Mouse (Mus musculus) limb, embryonic 12.5 days (tissue): Measurements from ENCODE around the gene Defa35. TPM values are rescaled to one million over a fixed set of nuclear protein-coding genes. Genes with fewer than 3 reads are reported as not detected.
"Not testable (repeated sequence)": the region's sequence is repeated elsewhere in the genome, so short reads cannot be mapped to it uniquely, and the experiment has no call there.

ENCODE experiments used
- ATAC-seq: fragments of 200-750 bp; cut with Nextera tagmentation; 2 replicates; pipeline ENCODE4 v1.8.0; 2017; ENCODE audit warnings: low read depth, moderate TSS enrichment; ENCODE audit not compliant: insufficient number of reproducible peaks, insufficient read depth, low FRiP score, low TSS enrichment
- H3K27ac ChIP-seq: fragments of 300-500 bp; sonication (generic); 2 replicates; pipeline ENCODE4 v1.5.1; 2016; ENCODE audit warnings: mild to moderate bottlenecking, moderate library complexity
- H3K27me3 ChIP-seq: fragments of 300-500 bp; sonication (generic); 2 replicates; pipeline ENCODE4 v1.6.1; 2016; ENCODE audit warnings: mild to moderate bottlenecking, moderate library complexity
- H3K36me3 ChIP-seq: fragments of 300-500 bp; sonication (generic); 2 replicates; pipeline ENCODE4 v1.6.1; 2016; ENCODE audit warnings: mild to moderate bottlenecking, moderate library complexity
- H3K4me1 ChIP-seq: fragments of 300-500 bp; sonication (generic); replicated peaks from 2 replicates; pipeline ENCODE4 v1.6.1; 2016
- H3K4me2 ChIP-seq: fragments of 300-500 bp; sonication (generic); 2 replicates; pipeline ENCODE4 v1.6.1; 2016; ENCODE audit warnings: mild to moderate bottlenecking, moderate library complexity
- H3K4me3 ChIP-seq: fragments of 300-500 bp; sonication (generic); replicated peaks from 2 replicates; pipeline ENCODE4 v1.5.1; 2016; ENCODE audit warnings: mild to moderate bottlenecking
- H3K9ac ChIP-seq: fragments of 300-500 bp; sonication (generic); replicated peaks from 2 replicates; pipeline ENCODE4 v1.6.1; 2016; ENCODE audit warnings: mild to moderate bottlenecking, moderate library complexity
- H3K9me3 ChIP-seq: fragments of 300-500 bp; sonication (generic); 2 replicates; pipeline ENCODE4 v1.6.1; 2016; ENCODE audit warnings: mild to moderate bottlenecking, moderate library complexity
- WGBS: fragments of 180-500 bp; shearing (Covaris S2); methylation state at CpG from one replicate; pipeline ENCODE4 v1.1.7; 2016; 5-methylcytosine and 5-hydroxymethylcytosine counted together
- polyA plus RNA-seq: library from polyadenylated mRNA; unstranded; fragments of >200 nt; fragmentation: Nextera tagmentation; extraction: Ambion mirVana; gene quantifications from 2 replicates; pipeline ENCODE4 v1.2.1, GENCODE M21; 2016

Defa35 gene
- polyA plus RNA-seq: not detected in 2 replicates

GRCm38 (mm10) chr8:21064738-21065137, at the start of gene Defa35:
TSS of gene Defa35 (plus strand) at chr8:21065038.
- not testable (repeated sequence) for H3K27ac ChIP-seq, H3K36me3 ChIP-seq, H3K27me3 ChIP-seq, H3K4me3 ChIP-seq, H3K9me3 ChIP-seq, H3K4me2 ChIP-seq, ATAC-seq, H3K9ac ChIP-seq, H3K4me1 ChIP-seq
- 93% methylated on average over 1 of the region's 1 CpGs for WGBS

GRCm38 (mm10) chr8:21025245-21025644, 39.6 kb upstream of the Defa35 start, which contains the start of gene Defa21:
TSS of gene Defa21 (plus strand) at chr8:21025545.
- H3K4me3 ChIP-seq, H3K9ac ChIP-seq, H3K27me3 ChIP-seq, ATAC-seq, H3K4me2 ChIP-seq, H3K27ac ChIP-seq, H3K9me3 ChIP-seq, H3K36me3 ChIP-seq, H3K4me1 ChIP-seq: not testable (repeated sequence)
- no CpG with 5 or more reads among the region's 1 CpGs for WGBS

GRCm38 (mm10) chr8:21054747-21055146, 10.1 kb upstream of the Defa35 start, which contains the start of gene Defa23:
TSS of gene Defa23 (plus strand) at chr8:21055047.
- not testable (repeated sequence) for H3K4me1 ChIP-seq, H3K9ac ChIP-seq, H3K9me3 ChIP-seq, H3K27ac ChIP-seq, H3K27me3 ChIP-seq, H3K4me2 ChIP-seq, H3K4me3 ChIP-seq, ATAC-seq, H3K36me3 ChIP-seq
- no CpG with 5 or more reads among the region's 1 CpGs for WGBS

- not testable (repeated sequence) for H3K27ac ChIP-seq, ATAC-seq, H3K4me1 ChIP-seq
Measured at GRCm38 (mm10) chr8:21084142-21084541, 19.3 kb downstream of the Defa35 start, which contains the start of gene Defa25. TSS of gene Defa25 (plus strand) at chr8:21084442.

GRCm38 (mm10) chr8:21093106-21093505, 28.3 kb downstream of the Defa35 start:
- WGBS: 39% methylated on average over 4 of the region's 4 CpGs
- Histone ChIP-seq H3K4me1 (no peaks in the 10 kb centered on the region), H3K4me2 (no peak overlapping the region), H3K9ac (no peak overlapping the region), H3K27me3 (no peaks in the 10 kb centered on the region), H3K4me3 (no peak overlapping the region), H3K36me3 (no peaks in the 10 kb centered on the region), H3K9me3 (0 out of 2 replicates have a peak, but pooled peaks cover 2% of the 10 kb centered on the region), H3K27ac (no peak overlapping the region)
- no peak for ATAC-seq

More at GRCm38 (mm10) chr8:21084142-21084541, 19.3 kb downstream of the Defa35 start, which contains the start of gene Defa25:
- H3K4me2 ChIP-seq, H3K4me3 ChIP-seq, H3K9ac ChIP-seq, H3K9me3 ChIP-seq, H3K27me3 ChIP-seq, H3K36me3 ChIP-seq: not testable (repeated sequence)

- 67% methylated on average over 1 of the region's 2 CpGs for WGBS
Measured at GRCm38 (mm10) chr8:21095950-21096349, 31.1 kb downstream of the Defa35 start, which contains the start of gene Gm14851. TSS of gene Gm14851 (minus strand) at chr8:21096050.

More at GRCm38 (mm10) chr8:21095950-21096349, 31.1 kb downstream of the Defa35 start, which contains the start of gene Gm14851:
- H3K4me3 ChIP-seq, H3K27me3 ChIP-seq, H3K4me1 ChIP-seq, H3K36me3 ChIP-seq, H3K9me3 ChIP-seq, H3K9ac ChIP-seq, ATAC-seq, H3K4me2 ChIP-seq, H3K27ac ChIP-seq: not testable (repeated sequence)

Other genes with a start within 250 kb of the Defa35 start
- not detected in 2 replicates for gene Defb33, start 172.4 kb upstream of the Defa35 start, polyA plus RNA-seq
- not detected in 2 replicates for gene Gm15056, start 162.4 kb upstream of the Defa35 start, polyA plus RNA-seq
- gene Gm6040, start 143.0 kb upstream of the Defa35 start, polyA plus RNA-seq: not detected in 2 replicates
- not detected in 2 replicates for gene AY761185, start 120.3 kb upstream of the Defa35 start, polyA plus RNA-seq
- not detected in 2 replicates for gene Defa21, start 39.5 kb upstream of the Defa35 start, polyA plus RNA-seq
- not detected in 2 replicates for gene Defa23, start 10.0 kb upstream of the Defa35 start, polyA plus RNA-seq
- not detected in 2 replicates for gene Defa25, start 19.4 kb downstream of the Defa35 start, polyA plus RNA-seq
- gene Gm14851, start 31.0 kb downstream of the Defa35 start, polyA plus RNA-seq: not detected in 2 replicates
- gene Defa30, start 69.6 kb downstream of the Defa35 start, polyA plus RNA-seq: not detected in 2 replicates
- not detected in 2 replicates for gene Defa22, start 97.2 kb downstream of the Defa35 start, polyA plus RNA-seq
- gene Defa31, start 126.6 kb downstream of the Defa35 start, polyA plus RNA-seq: not detected in 2 replicates
- not detected in 2 replicates for gene Gm15293, start 136.5 kb downstream of the Defa35 start, polyA plus RNA-seq
- not detected in 2 replicates for gene Gm15292, start 184.7 kb downstream of the Defa35 start, polyA plus RNA-seq